Mouse (Mus musculus) heart, embryonic 15.5 days (tissue): ENCODE data around the gene Mospd3. TPM values are rescaled to one million over a fixed set of nuclear protein-coding genes. Genes with fewer than 3 reads are reported as not detected.

ENCODE experiments used
- ATAC-seq: fragments of 200-750 bp; cut with Nextera tagmentation; replicated peaks from 2 replicates; pipeline ENCODE4 v1.8.0; 2017; ENCODE audit warnings: low read depth, moderate TSS enrichment; ENCODE audit not compliant: insufficient number of reproducible peaks, insufficient read depth, low FRiP score
- H3K27ac ChIP-seq: fragments of 300-500 bp; sonication (generic); 2 replicates; pipeline ENCODE4 v1.5.1; 2015; ENCODE audit warnings: mild to moderate bottlenecking, inconsistent platforms
- H3K27me3 ChIP-seq: fragments of 300-500 bp; sonication (generic); 2 replicates; pipeline ENCODE4 v1.6.1; 2015; ENCODE audit warnings: inconsistent platforms
- H3K36me3 ChIP-seq: fragments of 300-500 bp; sonication (generic); 2 replicates; pipeline ENCODE4 v1.6.1; 2015; ENCODE audit warnings: mild to moderate bottlenecking, inconsistent platforms
- H3K4me1 ChIP-seq: fragments of 300-500 bp; sonication (generic); replicated peaks from 2 replicates; pipeline ENCODE4 v1.6.1; 2015; ENCODE audit warnings: inconsistent platforms
- H3K4me2 ChIP-seq: fragments of 300-500 bp; sonication (generic); 2 replicates; pipeline ENCODE4 v1.6.1; 2015; ENCODE audit warnings: inconsistent platforms, mild to moderate bottlenecking, moderate library complexity
- H3K4me3 ChIP-seq: fragments of 300-500 bp; sonication (generic); 2 replicates; pipeline ENCODE4 v1.5.1; 2015; ENCODE audit warnings: mild to moderate bottlenecking, inconsistent platforms
- H3K9ac ChIP-seq: fragments of 300-500 bp; sonication (generic); 2 replicates; pipeline ENCODE4 v1.6.1; 2015; ENCODE audit warnings: mild to moderate bottlenecking, inconsistent platforms
- H3K9me3 ChIP-seq: fragments of 300-500 bp; sonication (generic); replicated peaks from 2 replicates; pipeline ENCODE4 v1.6.1; 2016; ENCODE audit warnings: inconsistent platforms
- WGBS: fragments of 180-500 bp; shearing (Covaris S2); methylation state at CpG from one replicate; pipeline ENCODE4 v1.1.7; 2015; ENCODE audit warnings: mixed read lengths; 5-methylcytosine and 5-hydroxymethylcytosine counted together
- polyA plus RNA-seq: library from polyadenylated mRNA; unstranded; fragments of >200 nt; fragmentation: Nextera tagmentation; extraction: Ambion mirVana; gene quantifications from 2 replicates; pipeline ENCODE4 v1.2.1, GENCODE M21; 2015

The Mospd3 gene
- polyA plus RNA-seq, 1 experiment from 2014 or later = 17.1 TPM

GRCm38 (mm10) chr5:137553000-137553399 lies 47.9 kb downstream of the Mospd3 start:
- Histone ChIP-seq H3K4me2 (peak overlapping the region; percentile 44), H3K4me3 (peak overlapping the region; percentile 26), H3K9me3 (no peaks in the 10 kb centered on the region), H3K36me3 (no peaks in the 10 kb centered on the region), H3K27me3 (peaks cover 38% of the 10 kb centered on the region), H3K9ac (no peak overlapping the region), H3K27ac (no peak overlapping the region), H3K4me1 (peaks cover 6% of the 10 kb centered on the region; the same call in 1 of the 2 replicates)
- no peak for ATAC-seq
- WGBS = 26% methylated on average over 6 of the region's 6 CpGs

- no peak for ATAC-seq
- H3K36me3 ChIP-seq = no peaks in the 10 kb centered on the region
- no peak overlapping the region for H3K9ac ChIP-seq
- H3K9me3 ChIP-seq = no peaks in the 10 kb centered on the region
- H3K4me2 ChIP-seq = no peak overlapping the region
- no peak overlapping the region for H3K4me3 ChIP-seq
- H3K27ac ChIP-seq = no peak overlapping the region
- H3K4me1 ChIP-seq = peaks cover 6% of the 10 kb centered on the region; the same call in 1 of the 2 replicates
- H3K27me3 ChIP-seq = peaks cover 38% of the 10 kb centered on the region
- 72% methylated on average over 5 of the region's 5 CpGs for WGBS
Measured at GRCm38 (mm10) chr5:137551119-137551518, 49.7 kb downstream of the Mospd3 start.

GRCm38 (mm10) chr5:137549840-137550239 lies 51.0 kb downstream of the Mospd3 start:
- ATAC-seq = no peak
- Histone ChIP-seq H3K9ac (no peak overlapping the region), H3K36me3 (no peaks in the 10 kb centered on the region), H3K4me2 (no peak overlapping the region), H3K9me3 (no peaks in the 10 kb centered on the region), H3K4me1 (peaks cover 6% of the 10 kb centered on the region; the same call in 1 of the 2 replicates), H3K27ac (no peak overlapping the region), H3K4me3 (no peak overlapping the region), H3K27me3 (peaks cover 30% of the 10 kb centered on the region)
- 78% methylated on average over 2 of the region's 2 CpGs for WGBS

Other genes starting within 250 kb of the Mospd3 start
- gene Zan, start 124.0 kb downstream of the Mospd3 start, polyA plus RNA-seq = 0.05 and 0.11 TPM in 2 replicates
- gene Pop7, start 98.5 kb downstream of the Mospd3 start, polyA plus RNA-seq = 37.4 and 38.6 TPM in 2 replicates
- gene Gigyf1, start 82.5 kb downstream of the Mospd3 start, polyA plus RNA-seq = 8.9 and 10.4 TPM in 2 replicates
- gene Epo, start 67.8 kb downstream of the Mospd3 start, polyA plus RNA-seq = not detected in 2 replicates
- 244 and 306 TPM in 2 replicates for gene Gnb2, start 67.5 kb downstream of the Mospd3 start, polyA plus RNA-seq
- gene Actl6b, start 47.5 kb downstream of the Mospd3 start, polyA plus RNA-seq = 0.13 and 2.1 TPM in 2 replicates
- gene Tfr2, start 31.2 kb downstream of the Mospd3 start, polyA plus RNA-seq = 0.31 and 1.3 TPM in 2 replicates
- 117 and 129 TPM in 2 replicates for gene Pcolce, start 12.7 kb upstream of the Mospd3 start, polyA plus RNA-seq
- 0.11 and 0.23 TPM in 2 replicates for gene Fbxo24, start 27.9 kb upstream of the Mospd3 start, polyA plus RNA-seq
- gene Lrch4, start 28.1 kb upstream of the Mospd3 start, polyA plus RNA-seq = 20.7 and 26.7 TPM in 2 replicates
- gene Gm20605, start 28.1 kb upstream of the Mospd3 start, polyA plus RNA-seq = 7.1 and 12.2 TPM in 2 replicates
- 4.0 and 6.0 TPM in 2 replicates for gene Sap25, start 40.3 kb upstream of the Mospd3 start, polyA plus RNA-seq
- 0.13 and 0.21 TPM in 2 replicates for gene Irs3, start 44.7 kb upstream of the Mospd3 start, polyA plus RNA-seq
- gene Agfg2, start 83.7 kb upstream of the Mospd3 start, polyA plus RNA-seq = 19.3 and 21.7 TPM in 2 replicates
- gene Nyap1, start 140.5 kb upstream of the Mospd3 start, polyA plus RNA-seq = 1.2 and 1.6 TPM in 2 replicates
- 130 and 164 TPM in 2 replicates for gene Tsc22d4, start 144.7 kb upstream of the Mospd3 start, polyA plus RNA-seq
- gene Ppp1r35, start 177.8 kb upstream of the Mospd3 start, polyA plus RNA-seq = 21.1 and 25.5 TPM in 2 replicates
- 5.3 and 7.6 TPM in 2 replicates for gene Mepce, start 186.6 kb upstream of the Mospd3 start, polyA plus RNA-seq
- gene Zcwpw1, start 186.7 kb upstream of the Mospd3 start, polyA plus RNA-seq = 7.8 and 11.4 TPM in 2 replicates
- gene Pilra, start 235.2 kb upstream of the Mospd3 start, polyA plus RNA-seq = 1.8 and 2.2 TPM in 2 replicates